Mouse (Mus musculus) kidney, adult 2 months (tissue): ENCODE results near the gene Lin7a. TPM values are rescaled to one million over a fixed set of nuclear protein-coding genes. Genes with fewer than 3 reads are reported as not detected.

Experiments used
- DNase-seq: peaks from one replicate; pipeline ENCODE4 v3.0.0; 2021
- H3K27ac ChIP-seq: fragments of 200-500 bp; 2 replicates; pipeline ENCODE4 v1.5.1; 2012; ENCODE audit warnings: low read depth, low read length, control low read depth, inconsistent platforms; ENCODE audit not compliant: insufficient read depth
- H3K27me3 ChIP-seq: fragments of 200-500 bp; replicated peaks from 2 replicates; pipeline ENCODE4 v1.6.1; 2012; ENCODE audit warnings: mild to moderate bottlenecking, moderate library complexity, low read length, inconsistent platforms; ENCODE audit not compliant: control insufficient read depth, insufficient read depth
- H3K36me3 ChIP-seq: fragments of 200-500 bp; 2 replicates; pipeline ENCODE4 v1.6.1; 2012; ENCODE audit warnings: mild to moderate bottlenecking, moderate library complexity, low read length, inconsistent platforms; ENCODE audit not compliant: control insufficient read depth, insufficient read depth
- H3K4me1 ChIP-seq: fragments of 200-500 bp; 2 replicates; pipeline ENCODE4 v1.6.1; 2011; ENCODE audit warnings: low read length; ENCODE audit not compliant: control insufficient read depth, insufficient read depth
- H3K4me3 ChIP-seq: fragments of 200-500 bp; 2 replicates; pipeline ENCODE4 v1.5.1; 2011; ENCODE audit warnings: mild to moderate bottlenecking, low read depth, low read length, control low read depth; ENCODE audit not compliant: insufficient read depth
- CTCF ChIP-seq: fragments of 200-500 bp; conservative IDR thresholded peaks from 2 replicates; pipeline ENCODE4 v1.5.1; 2011; ENCODE audit warnings: low read depth, mild to moderate bottlenecking, control low read depth, low read length, moderate library complexity, mixed read lengths; ENCODE audit not compliant: insufficient read depth, insufficient read length
- POLR2A ChIP-seq: fragments of 200-500 bp; IDR thresholded peaks from one replicate; pipeline ENCODE4 v1.6.1; 2011; ENCODE audit warnings: low read depth, low read length, control low read depth
- WGBS: fragments of 180-500 bp; shearing (Covaris S2); methylation state at CpG from one replicate; pipeline ENCODE4 v1.1.7; 2018; 5-methylcytosine and 5-hydroxymethylcytosine counted together
- polyA plus RNA-seq: library from polyadenylated mRNA; depleted of rRNA; stranded (reverse); fragments of >200 nt; gene quantifications from 2 replicates; pipeline ENCODE4 v1.2.3, GENCODE M21; 2012

Lin7a gene
- polyA plus RNA-seq, 1 experiment, result 1.6 TPM

- H3K4me1 ChIP-seq, result no peaks in the 10 kb centered on the region
- no peaks in the 10 kb centered on the region for H3K27me3 ChIP-seq
- WGBS, result 87% methylated on average over 2 of the region's 2 CpGs
- H3K27ac ChIP-seq, result no peak overlapping the region
- H3K4me3 ChIP-seq, result no peak overlapping the region
- H3K36me3 ChIP-seq, result no peaks in the 10 kb centered on the region
- TF ChIP-seq CTCF (no peak), POLR2A (no peak)
- no peak for DNase-seq
Measured at GRCm38 (mm10) chr10:107232491-107233110, 38.9 kb upstream of the Lin7a start.

- Histone ChIP-seq H3K4me1 (no peaks in the 10 kb centered on the region), H3K27ac (no peak overlapping the region), H3K27me3 (no peaks in the 10 kb centered on the region), H3K4me3 (no peak overlapping the region), H3K36me3 (no peaks in the 10 kb centered on the region)
- 83% methylated on average over 2 of the region's 2 CpGs for whole genome bisulfite sequencing
- TF ChIP-seq POLR2A, result no peak
- no peak for DNase-seq
Measured at GRCm38 (mm10) chr10:107233221-107233620, 38.3 kb upstream of the Lin7a start.

- Histone ChIP-seq H3K36me3 (no peaks in the 10 kb centered on the region), H3K4me1 (no peaks in the 10 kb centered on the region), H3K4me3 (no peak overlapping the region), H3K27me3 (no peaks in the 10 kb centered on the region), H3K27ac (no peak overlapping the region)
- WGBS, result 84% methylated on average over 4 of the region's 4 CpGs
- TF ChIP-seq CTCF (no peak), POLR2A (no peak)
- no peak for DNase-seq
Measured at GRCm38 (mm10) chr10:107233825-107234224, 37.7 kb upstream of the Lin7a start.

- WGBS, result 81% methylated on average over 7 of the region's 7 CpGs
- H3K27me3 ChIP-seq, result no peaks in the 10 kb centered on the region
- H3K4me3 ChIP-seq, result no peak overlapping the region
- DNase-seq, result no peak
- TF ChIP-seq POLR2A, result no peak
- TF ChIP-seq CTCF, result no peak
- no peak overlapping the region for H3K27ac ChIP-seq
- H3K4me1 ChIP-seq, result no peaks in the 10 kb centered on the region
- no peaks in the 10 kb centered on the region for H3K36me3 ChIP-seq
Measured at GRCm38 (mm10) chr10:107234421-107235400, 36.8 kb upstream of the Lin7a start.

- 84% methylated on average over 3 of the region's 3 CpGs for WGBS
- TF ChIP-seq POLR2A (no peak), CTCF (no peak)
- H3K27ac ChIP-seq, result no peak overlapping the region
- no peaks in the 10 kb centered on the region for H3K4me1 ChIP-seq
- no peak for DNase-seq
- H3K27me3 ChIP-seq, result no peaks in the 10 kb centered on the region
- no peaks in the 10 kb centered on the region for H3K36me3 ChIP-seq
- no peak overlapping the region for H3K4me3 ChIP-seq
Measured at GRCm38 (mm10) chr10:107235496-107235895, 36.0 kb upstream of the Lin7a start.

GRCm38 (mm10) chr10:107236211-107236610, 35.3 kb upstream of the Lin7a start:
- TF ChIP-seq CTCF (no peak), POLR2A (no peak)
- no peak overlapping the region for H3K27ac ChIP-seq
- 78% methylated on average over 4 of the region's 4 CpGs for WGBS
- no peak for DNase-seq
- H3K4me1 ChIP-seq, result no peaks in the 10 kb centered on the region
- no peak overlapping the region for H3K4me3 ChIP-seq
- H3K27me3 ChIP-seq, result no peaks in the 10 kb centered on the region
- H3K36me3 ChIP-seq, result no peaks in the 10 kb centered on the region

- TF ChIP-seq POLR2A (no peak), CTCF (no peak)
- no peaks in the 10 kb centered on the region for H3K27me3 ChIP-seq
- 80% methylated on average over 2 of the region's 2 CpGs for WGBS
- H3K36me3 ChIP-seq, result no peaks in the 10 kb centered on the region
- no peak overlapping the region for H3K4me3 ChIP-seq
- H3K4me1 ChIP-seq, result no peaks in the 10 kb centered on the region
- no peak for DNase-seq
- no peak overlapping the region for H3K27ac ChIP-seq
Measured at GRCm38 (mm10) chr10:107237076-107237475, 34.4 kb upstream of the Lin7a start.
